ENCODE assay signal across 8 mouse cellular contexts in genomic region chr7:99828083-99828570, GRCm38 (mm10). TPM values are rescaled to one million over a fixed set of nuclear protein-coding genes. Genes with fewer than 3 reads are reported as not detected.
DNase-seq lines count a peak whose midpoint lies in the region; ATAC-seq and TF ChIP-seq lines count a peak whose summit lies in the region.

Neu3 (minus strand) TSS chr7:99828417.

- WGBS in embryonic facial prominence, embryonic 13.5 days = under 1% methylated on average over 26 of the region's 26 CpGs
- WGBS in kidney, adult 2 months = under 1% methylated on average over 26 of the region's 26 CpGs
- under 1% methylated on average over 26 of the region's 26 CpGs for WGBS in limb, embryonic 12.5 days
- WGBS in midbrain, embryonic 15.5 days = under 1% methylated on average over 26 of the region's 26 CpGs
- WGBS in spleen, adult 2 months = 2% methylated on average over 26 of the region's 26 CpGs

- no peaks in the 10 kb centered on the region for H3K36me3 ChIP-seq in embryonic facial prominence, embryonic 13.5 days
- no peaks in the 10 kb centered on the region for H3K36me3 ChIP-seq in kidney, adult 2 months (ENCODE audit: control insufficient read depth, insufficient read depth, low read length)
- H3K36me3 ChIP-seq in limb, embryonic 12.5 days = no peaks in the 10 kb centered on the region
- no peaks in the 10 kb centered on the region for H3K36me3 ChIP-seq in midbrain, embryonic 15.5 days (replicated peaks)
- no peaks in the 10 kb centered on the region for H3K36me3 ChIP-seq in spleen, adult 2 months (ENCODE audit: control insufficient read depth, insufficient read depth, low read length)

- peak; percentile 94 for ATAC-seq in embryonic facial prominence, embryonic 13.5 days (ENCODE audit: insufficient number of reproducible peaks, insufficient read depth, low FRiP score, low TSS enrichment, low read depth)
- ATAC-seq in limb, embryonic 12.5 days (ENCODE audit: insufficient number of reproducible peaks, insufficient read depth, low FRiP score, low TSS enrichment, low read depth) = peak; percentile 95
- peak; percentile 96 for ATAC-seq in midbrain, embryonic 15.5 days (replicated peaks)

- H3K4me3 ChIP-seq in embryonic facial prominence, embryonic 13.5 days = peak within 1 kb of the TSS; percentile 49
- H3K4me3 ChIP-seq in kidney, adult 2 months (ENCODE audit: insufficient read depth, low read depth, low read length) = peak within 1 kb of the TSS; percentile 73
- H3K4me3 ChIP-seq in limb, embryonic 12.5 days (replicated peaks) = peak within 1 kb of the TSS; percentile 48
- peak within 1 kb of the TSS; percentile 45 for H3K4me3 ChIP-seq in midbrain, embryonic 15.5 days
- H3K4me3 ChIP-seq in spleen, adult 2 months (ENCODE audit: extremely low read depth, insufficient read depth, insufficient read length) = peak within 1 kb of the TSS; percentile 75

- H3K9ac ChIP-seq in embryonic facial prominence, embryonic 13.5 days = peak within 1 kb of the TSS; percentile 71
- H3K9ac ChIP-seq in limb, embryonic 12.5 days (replicated peaks) = peak within 1 kb of the TSS; percentile 57; the same call in 1 of the 2 replicates
- H3K9ac ChIP-seq in midbrain, embryonic 15.5 days = peak within 1 kb of the TSS; percentile 46

- no peaks in the 10 kb centered on the region for H3K9me3 ChIP-seq in embryonic facial prominence, embryonic 13.5 days
- H3K9me3 ChIP-seq in limb, embryonic 12.5 days = no peaks in the 10 kb centered on the region
- no peaks in the 10 kb centered on the region for H3K9me3 ChIP-seq in midbrain, embryonic 15.5 days

- H3K27ac ChIP-seq in embryonic facial prominence, embryonic 13.5 days = peak within 1 kb of the TSS; percentile 80
- H3K27ac ChIP-seq in kidney, adult 2 months (ENCODE audit: insufficient read depth, low read depth, low read length) = peak within 1 kb of the TSS; percentile 71
- H3K27ac ChIP-seq in limb, embryonic 12.5 days = peak within 1 kb of the TSS; percentile 77
- H3K27ac ChIP-seq in midbrain, embryonic 15.5 days = peak within 1 kb of the TSS; percentile 58
- peak within 1 kb of the TSS; percentile 57; the same call in 1 of the 2 replicates for H3K27ac ChIP-seq in spleen, adult 2 months (ENCODE audit: insufficient read depth, low read length)

- H3K4me2 ChIP-seq in embryonic facial prominence, embryonic 13.5 days = peak within 1 kb of the TSS; percentile 61
- H3K4me2 ChIP-seq in limb, embryonic 12.5 days = peak within 1 kb of the TSS; percentile 63
- peak within 1 kb of the TSS; percentile 58 for H3K4me2 ChIP-seq in midbrain, embryonic 15.5 days

- peak; percentile 96 for DNase-seq in 3134 (ENCODE audit: extremely low read depth, insufficient read length, low spot score)
- DNase-seq in adrenal gland, postnatal 36 days = peak; percentile 95 to 98
- DNase-seq in heart, adult 18-20 months = peak; percentile 97
- DNase-seq in kidney, adult 2 months = peak; percentile 97
- DNase-seq in spleen, adult 2 months (ENCODE audit: low read depth in 1 of 2, low spot score in 2 of 2) = peak; percentile 65 to 87

- TF ChIP-seq CTCF in kidney, adult 2 months (conservative IDR thresholded peaks at IDR 0.05; ENCODE audit: insufficient read depth, insufficient read length, low read depth, low read length) = peak; percentile 37
- no peak for TF ChIP-seq CTCF in spleen, adult 2 months (IDR thresholded peaks at IDR 0.05; ENCODE audit: extremely low read depth, insufficient read depth, insufficient read length, insufficient replicate concordance)

- peaks cover 3% of the 10 kb centered on the region; the same call in 1 of the 2 replicates for H3K4me1 ChIP-seq in embryonic facial prominence, embryonic 13.5 days
- H3K4me1 ChIP-seq in kidney, adult 2 months (ENCODE audit: control insufficient read depth, insufficient read depth, low read length) = 0 out of 2 replicates have a peak, but pooled peaks cover 2% of the 10 kb centered on the region
- 0 out of 2 replicates have a peak, but pooled peaks cover 2% of the 10 kb centered on the region for H3K4me1 ChIP-seq in limb, embryonic 12.5 days (replicated peaks)
- peaks cover 10% of the 10 kb centered on the region; the same call in 1 of the 2 replicates for H3K4me1 ChIP-seq in midbrain, embryonic 15.5 days
- peaks cover 4% of the 10 kb centered on the region; the same call in 1 of the 2 replicates for H3K4me1 ChIP-seq in spleen, adult 2 months (ENCODE audit: control insufficient read depth, insufficient read depth, insufficient read length)

- H3K27me3 ChIP-seq in embryonic facial prominence, embryonic 13.5 days = no peaks in the 10 kb centered on the region
- H3K27me3 ChIP-seq in kidney, adult 2 months (replicated peaks; ENCODE audit: control insufficient read depth, insufficient read depth, low read length) = no peaks in the 10 kb centered on the region
- H3K27me3 ChIP-seq in limb, embryonic 12.5 days = no peaks in the 10 kb centered on the region; the same call in 1 of the 2 replicates
- H3K27me3 ChIP-seq in midbrain, embryonic 15.5 days (replicated peaks) = no peaks in the 10 kb centered on the region
- no peaks in the 10 kb centered on the region for H3K27me3 ChIP-seq in spleen, adult 2 months (ENCODE audit: control insufficient read depth, insufficient read depth, low read length)

- peak; percentile 71 for TF ChIP-seq POLR2A in kidney, adult 2 months (IDR thresholded peaks at IDR 0.05; ENCODE audit: low read depth, low read length)
- TF ChIP-seq POLR2A in spleen, adult 2 months (IDR thresholded peaks at IDR 0.05; ENCODE audit: low read depth, low read length) = peak; percentile 29; the same call in 1 of the 2 replicates

RNA-seq across cellular contexts. Expression of gene Neu3, which starts in this region (rescaled TPM):
- total RNA-seq in adrenal gland, postnatal 36 days (2021) = 1 to 10 TPM; 2.3 to 2.4 TPM
- 2.2 and 2.6 TPM in 2 replicates for polyA plus RNA-seq in embryonic facial prominence, embryonic 13.5 days (2015; fragmentation: Nextera tagmentation; extraction: Ambion mirVana)
- total RNA-seq in heart, adult 18-20 months (2021) = 1 to 10 TPM; 3.6 to 3.7 TPM
- 1.9 and 2.2 TPM in 2 replicates for polyA plus RNA-seq in kidney, adult 2 months (2012; rRNA removed)
- polyA plus RNA-seq in limb, embryonic 12.5 days (2016; fragmentation: Nextera tagmentation; extraction: Ambion mirVana) = 2.6 and 2.7 TPM in 2 replicates
- polyA plus RNA-seq in midbrain, embryonic 15.5 days (2015; fragmentation: Nextera tagmentation; extraction: Ambion mirVana) = 1.7 and 2.0 TPM in 2 replicates
- polyA plus RNA-seq in spleen, adult 2 months (2012; rRNA removed) = 2.4 and 3.7 TPM in 2 replicates

Comparison
In these comparisons a context has a peak if more than half of its experiments do, and no peak if none do; other contexts are left out.
1. Peak in every context shown above with its lines: DNase-seq, ATAC-seq, H3K4me3 ChIP-seq and H3K27ac ChIP-seq.